Mouse (Mus musculus): Measurements from ENCODE around the gene Fhit. TPM values are rescaled to one million over a fixed set of nuclear protein-coding genes. Genes with fewer than 3 reads are reported as not detected.
"Not testable (repeated sequence)": the region's sequence is repeated elsewhere in the genome, so short reads cannot be mapped to it uniquely, and the experiment has no call there.

Gene Fhit
- polyA plus RNA-seq, 1 experiment from 2014 or later: 7.6 TPM

DNA sequence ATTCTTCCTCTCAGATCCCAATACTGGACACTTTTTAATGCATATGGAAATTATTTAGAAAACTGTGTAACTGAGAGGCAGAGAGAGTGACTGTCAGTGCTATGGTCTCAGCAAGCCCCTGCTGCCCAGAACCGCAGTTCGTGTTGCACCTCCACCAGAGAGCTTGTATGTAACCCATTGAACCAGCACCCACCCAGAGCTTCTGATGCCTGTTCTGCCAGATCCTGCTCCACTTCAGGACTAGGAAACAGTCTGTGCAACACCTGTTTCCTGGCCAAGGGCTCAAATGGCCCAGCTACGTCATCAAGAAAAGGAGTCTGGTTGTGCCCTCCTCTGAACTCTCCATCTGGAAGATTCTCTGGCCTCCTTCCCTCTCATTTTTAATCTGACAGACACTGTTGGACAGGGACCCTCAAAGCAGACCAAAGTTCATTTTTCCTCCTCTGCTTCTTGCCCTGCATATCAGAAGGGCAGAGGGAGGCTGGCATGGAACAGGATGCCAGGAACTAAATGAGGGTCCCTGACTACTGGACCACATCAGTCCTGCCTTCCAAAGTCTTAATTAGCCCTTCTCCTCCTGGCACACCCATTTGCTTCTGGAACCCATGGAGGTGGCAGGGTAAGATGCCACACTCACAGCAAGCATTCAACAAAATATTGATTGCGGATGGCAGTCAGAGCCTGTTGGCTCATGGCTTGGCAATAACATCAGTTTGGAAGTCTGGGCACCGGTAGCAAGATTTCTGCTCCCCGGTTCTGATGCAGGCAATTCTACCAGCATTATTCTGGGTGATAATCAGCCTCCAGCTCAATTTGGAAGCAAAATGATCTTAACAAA, 29.0 kb downstream of the Fhit start:
- H3K9me3 ChIP-seq (ENCODE audit: control insufficient read depth, low read length): no peaks in the 10 kb centered on the region
- H3K4me3 ChIP-seq (replicated peaks; ENCODE audit: low read length): no peak overlapping the region
- H3K36me3 ChIP-seq (ENCODE audit: control insufficient read depth, insufficient read depth): no peaks in the 10 kb centered on the region
- no peak overlapping the region for H3K4me2 ChIP-seq (ENCODE audit: low read length)
- ATAC-seq: peak; percentile 79
- H3K9ac ChIP-seq (replicated peaks; ENCODE audit: low read depth, low read length): no peak overlapping the region
- WGBS: 69% methylated on average over 6 of the region's 6 CpGs
- no peak overlapping the region for H3K27ac ChIP-seq (ENCODE audit: low read length)
- no peaks in the 10 kb centered on the region for H3K27me3 ChIP-seq (replicated peaks; ENCODE audit: control insufficient read depth, insufficient read depth, low read length)
- H3K4me1 ChIP-seq (replicated peaks; ENCODE audit: control insufficient read depth, insufficient read depth, low read length): peaks cover 12% of the 10 kb centered on the region; the same call in 1 of the 2 replicates

DNA sequence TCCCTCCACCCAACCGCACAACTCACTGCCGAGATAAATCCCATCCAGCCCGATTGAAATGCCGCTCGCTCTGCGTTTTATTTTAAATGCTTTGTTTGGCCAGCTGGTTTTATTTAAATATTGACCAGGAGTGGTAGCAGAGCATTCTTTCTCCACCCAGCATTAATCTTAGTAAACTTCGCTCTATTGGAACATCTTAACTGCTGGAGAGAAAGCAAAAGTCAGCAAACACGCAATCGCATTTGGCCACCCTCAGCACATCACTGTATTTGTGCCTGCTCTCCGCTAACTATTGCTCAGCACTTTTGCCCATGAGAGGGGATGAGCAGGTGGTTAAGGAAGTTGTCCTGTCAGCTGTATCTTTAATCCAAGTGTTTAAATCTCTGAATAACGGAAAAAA, 36.7 kb downstream of the Fhit start:
- no peaks in the 10 kb centered on the region for H3K9me3 ChIP-seq (ENCODE audit: control insufficient read depth, low read length)
- H3K4me3 ChIP-seq (replicated peaks; ENCODE audit: low read length): no peak overlapping the region
- H3K4me1 ChIP-seq (replicated peaks; ENCODE audit: control insufficient read depth, insufficient read depth, low read length): no peaks in the 10 kb centered on the region
- H3K27ac ChIP-seq (ENCODE audit: low read length): no peak overlapping the region
- H3K36me3 ChIP-seq (ENCODE audit: control insufficient read depth, insufficient read depth): no peaks in the 10 kb centered on the region
- ATAC-seq: no peak
- 88% methylated on average over 11 of the region's 11 CpGs for WGBS
- no peak overlapping the region for H3K9ac ChIP-seq (replicated peaks; ENCODE audit: low read depth, low read length)
- no peak overlapping the region for H3K4me2 ChIP-seq (ENCODE audit: low read length)
- no peaks in the 10 kb centered on the region for H3K27me3 ChIP-seq (replicated peaks; ENCODE audit: control insufficient read depth, insufficient read depth, low read length)

GRCm38 (mm10) chr14:11119076-11119475, 42.8 kb downstream of the Fhit start:
- H3K4me1 ChIP-seq (replicated peaks; ENCODE audit: control insufficient read depth, insufficient read depth, low read length): no peaks in the 10 kb centered on the region
- H3K27me3 ChIP-seq (replicated peaks; ENCODE audit: control insufficient read depth, insufficient read depth, low read length): no peaks in the 10 kb centered on the region
- H3K9ac ChIP-seq (replicated peaks; ENCODE audit: low read depth, low read length): no peak overlapping the region
- no peak overlapping the region for H3K4me3 ChIP-seq (replicated peaks; ENCODE audit: low read length)
- H3K36me3 ChIP-seq (ENCODE audit: control insufficient read depth, insufficient read depth): no peaks in the 10 kb centered on the region
- 88% methylated on average over 6 of the region's 6 CpGs for WGBS
- no peaks in the 10 kb centered on the region for H3K9me3 ChIP-seq (ENCODE audit: control insufficient read depth, low read length)
- H3K27ac ChIP-seq (ENCODE audit: low read length): no peak overlapping the region
- no peak overlapping the region for H3K4me2 ChIP-seq (ENCODE audit: low read length)
- ATAC-seq: no peak

DNA sequence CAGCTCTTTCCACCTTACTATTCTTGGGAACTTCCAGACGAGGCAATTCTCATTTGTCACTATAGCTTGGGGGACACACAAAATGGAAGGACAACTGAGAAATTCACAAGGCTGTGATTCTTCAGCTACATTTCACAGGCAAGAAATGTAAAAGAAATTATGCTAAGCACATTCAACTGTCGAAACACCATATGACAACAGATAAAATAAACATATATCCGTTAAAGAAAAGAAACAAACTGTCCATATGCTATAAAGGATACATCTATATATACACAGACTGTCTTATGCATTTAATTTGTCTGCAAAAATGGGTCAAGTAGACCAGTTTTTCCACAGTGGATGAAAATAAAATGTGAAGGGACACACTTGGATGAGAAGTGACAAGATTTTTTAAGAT, 76.2 kb downstream of the Fhit start:
- H3K27ac ChIP-seq (ENCODE audit: low read length): no peak overlapping the region
- WGBS: 76% methylated on average over 3 of the region's 3 CpGs

GRCm38 (mm10) chr14:11083946-11084345, 77.9 kb downstream of the Fhit start:
- Histone ChIP-seq H3K4me1 (replicated peaks; ENCODE audit: control insufficient read depth, insufficient read depth, low read length) (peaks cover 8% of the 10 kb centered on the region), H3K4me2 (ENCODE audit: low read length) (no peak overlapping the region), H3K27me3 (replicated peaks; ENCODE audit: control insufficient read depth, insufficient read depth, low read length) (no peaks in the 10 kb centered on the region), H3K36me3 (ENCODE audit: control insufficient read depth, insufficient read depth) (no peaks in the 10 kb centered on the region), H3K9me3 (ENCODE audit: control insufficient read depth, low read length) (no peaks in the 10 kb centered on the region), H3K27ac (ENCODE audit: low read length) (no peak overlapping the region), H3K4me3 (replicated peaks; ENCODE audit: low read length) (no peak overlapping the region), H3K9ac (replicated peaks; ENCODE audit: low read depth, low read length) (no peak overlapping the region)
- WGBS: 10% methylated on average over 3 of the region's 3 CpGs
- ATAC-seq: peak; percentile 83

More for the DNA sequence above, 76.2 kb downstream of the Fhit start:
- Histone ChIP-seq H3K36me3 (ENCODE audit: control insufficient read depth, insufficient read depth) (no peaks in the 10 kb centered on the region), H3K9me3 (ENCODE audit: control insufficient read depth, low read length) (no peaks in the 10 kb centered on the region), H3K27me3 (replicated peaks; ENCODE audit: control insufficient read depth, insufficient read depth, low read length) (no peaks in the 10 kb centered on the region), H3K9ac (replicated peaks; ENCODE audit: low read depth, low read length) (no peak overlapping the region), H3K4me3 (replicated peaks; ENCODE audit: low read length) (no peak overlapping the region), H3K4me2 (ENCODE audit: low read length) (no peak overlapping the region), H3K4me1 (replicated peaks; ENCODE audit: control insufficient read depth, insufficient read depth, low read length) (peaks cover 8% of the 10 kb centered on the region)
- ATAC-seq: peak; percentile 51; the same call in 1 of the 2 replicates

GRCm38 (mm10) chr14:11083462-11083861, 78.4 kb downstream of the Fhit start:
- no peaks in the 10 kb centered on the region for H3K27me3 ChIP-seq (replicated peaks; ENCODE audit: control insufficient read depth, insufficient read depth, low read length)
- no peaks in the 10 kb centered on the region for H3K36me3 ChIP-seq (ENCODE audit: control insufficient read depth, insufficient read depth)
- no peak overlapping the region for H3K9ac ChIP-seq (replicated peaks; ENCODE audit: low read depth, low read length)
- WGBS: 37% methylated on average over 5 of the region's 5 CpGs
- H3K9me3 ChIP-seq (ENCODE audit: control insufficient read depth, low read length): no peaks in the 10 kb centered on the region
- no peak overlapping the region for H3K4me3 ChIP-seq (replicated peaks; ENCODE audit: low read length)
- ATAC-seq: peak; percentile 69
- peaks cover 8% of the 10 kb centered on the region for H3K4me1 ChIP-seq (replicated peaks; ENCODE audit: control insufficient read depth, insufficient read depth, low read length)
- no peak overlapping the region for H3K4me2 ChIP-seq (ENCODE audit: low read length)
- H3K27ac ChIP-seq (ENCODE audit: low read length): no peak overlapping the region

DNA sequence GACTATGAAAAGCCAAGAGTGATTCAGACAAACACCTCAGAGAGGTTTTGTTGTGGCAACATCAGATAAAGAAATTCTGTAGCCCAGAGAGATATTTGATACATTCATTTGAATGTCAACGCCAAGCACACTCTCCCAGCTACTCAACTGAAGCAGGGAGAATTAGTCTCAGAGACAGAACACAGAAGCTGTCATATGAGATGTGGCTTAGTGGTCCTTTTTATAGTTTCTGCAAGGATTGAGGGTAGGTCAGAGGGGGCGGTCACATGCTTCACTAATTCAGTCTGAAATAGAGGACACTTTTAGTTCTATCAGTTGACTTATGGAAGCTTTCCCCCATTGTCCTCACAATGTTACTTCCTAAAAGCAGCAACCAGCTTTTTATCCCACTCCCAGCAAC, 98.2 kb downstream of the Fhit start:
- Histone ChIP-seq H3K4me1 (replicated peaks; ENCODE audit: control insufficient read depth, insufficient read depth, low read length) (no peaks in the 10 kb centered on the region), H3K4me3 (replicated peaks; ENCODE audit: low read length) (no peak overlapping the region), H3K4me2 (ENCODE audit: low read length) (no peak overlapping the region), H3K36me3 (ENCODE audit: control insufficient read depth, insufficient read depth) (no peaks in the 10 kb centered on the region), H3K27me3 (replicated peaks; ENCODE audit: control insufficient read depth, insufficient read depth, low read length) (no peaks in the 10 kb centered on the region), H3K9me3 (ENCODE audit: control insufficient read depth, low read length) (no peaks in the 10 kb centered on the region), H3K27ac (ENCODE audit: low read length) (no peak overlapping the region), H3K9ac (replicated peaks; ENCODE audit: low read depth, low read length) (no peak overlapping the region)
- ATAC-seq: no peak
- 56% methylated on average over 2 of the region's 2 CpGs for WGBS

- no peaks in the 10 kb centered on the region for H3K27me3 ChIP-seq (replicated peaks; ENCODE audit: control insufficient read depth, insufficient read depth, low read length)
- no peak overlapping the region for H3K27ac ChIP-seq (ENCODE audit: low read length)
- no peaks in the 10 kb centered on the region for H3K36me3 ChIP-seq (ENCODE audit: control insufficient read depth, insufficient read depth)
- H3K9me3 ChIP-seq (ENCODE audit: control insufficient read depth, low read length): no peaks in the 10 kb centered on the region
- no peak overlapping the region for H3K9ac ChIP-seq (replicated peaks; ENCODE audit: low read depth, low read length)
- no peak overlapping the region for H3K4me3 ChIP-seq (replicated peaks; ENCODE audit: low read length)
- no peak for ATAC-seq
- H3K4me1 ChIP-seq (replicated peaks; ENCODE audit: control insufficient read depth, insufficient read depth, low read length): no peaks in the 10 kb centered on the region
- no peak overlapping the region for H3K4me2 ChIP-seq (ENCODE audit: low read length)
These were observed 101.6 kb downstream of the Fhit start for GRCm38 (mm10) chr14:11060221-11060620.

DNA sequence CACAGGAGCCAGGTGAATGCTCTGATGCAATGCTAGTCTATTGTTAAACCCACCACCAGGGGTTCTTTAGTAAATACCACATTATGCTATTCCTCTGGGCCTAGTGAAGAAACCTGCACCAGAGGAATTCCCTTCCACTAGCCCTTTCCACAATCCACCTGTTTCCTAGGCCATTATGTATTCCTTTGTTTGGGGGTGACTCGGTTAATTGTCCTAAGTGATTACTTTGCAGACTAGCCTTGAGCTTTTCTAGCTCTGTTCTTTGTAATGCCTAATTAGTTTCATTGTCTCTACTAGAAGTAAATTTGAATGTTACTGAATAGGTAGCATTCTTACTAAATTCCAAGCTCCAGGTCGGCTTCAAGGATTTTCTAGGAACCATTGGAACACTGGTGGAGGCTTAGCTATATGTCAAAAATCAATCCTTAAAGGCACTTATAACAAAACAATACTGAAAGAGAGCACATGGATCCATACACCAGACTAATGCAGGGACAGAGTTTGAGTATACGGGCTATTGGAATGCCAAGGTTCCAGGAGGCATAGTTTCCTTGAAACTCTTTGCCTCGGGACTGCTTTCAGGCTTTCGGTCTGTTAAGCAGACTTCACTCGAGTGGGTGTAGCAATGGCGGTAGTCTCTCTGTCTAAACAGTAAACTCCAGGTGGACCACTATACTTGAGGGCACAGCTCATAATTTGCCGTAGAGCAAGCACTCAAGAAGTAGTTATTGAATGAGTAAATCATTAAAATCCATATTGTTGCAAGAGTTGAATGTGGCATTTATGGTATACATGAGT, 122.1 kb downstream of the Fhit start:
- H3K4me2 ChIP-seq (ENCODE audit: low read length); ATAC-seq; H3K36me3 ChIP-seq (ENCODE audit: control insufficient read depth, insufficient read depth); H3K4me1 ChIP-seq (replicated peaks; ENCODE audit: control insufficient read depth, insufficient read depth, low read length); H3K9me3 ChIP-seq (ENCODE audit: control insufficient read depth, low read length); H3K27ac ChIP-seq (ENCODE audit: low read length); H3K4me3 ChIP-seq (replicated peaks; ENCODE audit: low read length); H3K27me3 ChIP-seq (replicated peaks; ENCODE audit: control insufficient read depth, insufficient read depth, low read length); H3K9ac ChIP-seq (replicated peaks; ENCODE audit: low read depth, low read length): not testable (repeated sequence)
- WGBS: 45% methylated on average over 8 of the region's 8 CpGs

Measured in forebrain, embryonic 16.5 days (tissue).